Comparison of ENCODE assay signal across 38 mouse cellular contexts in the genomic region with DNA sequence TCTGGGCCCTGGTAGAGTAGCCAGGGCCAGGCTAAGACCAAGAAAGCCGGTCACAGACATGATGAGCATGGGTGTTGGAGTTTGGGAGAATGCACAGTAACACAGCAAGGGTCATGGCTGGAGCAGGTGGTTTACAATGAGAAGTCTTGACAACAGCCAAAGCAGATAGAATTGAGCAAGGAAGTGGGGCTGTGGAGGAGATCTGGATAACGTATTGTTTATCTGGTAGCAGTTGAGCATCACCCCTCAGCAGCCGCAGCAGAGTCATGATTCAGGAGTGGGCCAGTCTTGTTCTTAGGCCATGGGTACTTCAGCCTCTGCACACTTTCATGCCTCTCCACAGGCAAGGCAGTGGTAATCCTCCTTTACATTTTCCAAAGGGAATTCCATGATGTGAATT. TPM values are rescaled to one million over a fixed set of nuclear protein-coding genes. Genes with fewer than 3 reads are reported as not detected.
"Had no signal": no experiment of that assay in that cellular context is flagged by ENCODE, and none has a peak within 500 bp of the region (broad histone marks: within the 10 kb centered on the region; RNA-seq: fewer than 3 reads in every experiment).

No protein-coding gene starts in this region.

- H3K4me1 ChIP-seq: embryonic facial prominence, embryonic 12.5 days; embryonic facial prominence, embryonic 13.5 days; embryonic facial prominence, embryonic 15.5 days; forebrain, embryonic 10.5 days; forebrain, embryonic 12.5 days; forebrain, embryonic 13.5 days; forebrain, embryonic 15.5 days had no signal

- DNase-seq: cerebellum, adult 8-10 months; cerebellum, adult 9-10 months; cerebellum, adult 9-11 months; cerebellum, postnatal 10 days; cerebellum, postnatal 14 days; cerebellum, postnatal 36 days; embryo, embryonic 11 days; forebrain, postnatal 0 days; gastrocnemius, adult 2 months; gastrocnemius, postnatal 10 days; gastrocnemius, postnatal 14 days; gastrocnemius, postnatal 25 days; gastrocnemius, postnatal 36 days; heart, adult 11 months; heart, adult 18-20 months; heart, adult 2 months had no signal

- H3K4me3 ChIP-seq: embryonic facial prominence, embryonic 10.5 days; embryonic facial prominence, embryonic 12.5 days; embryonic facial prominence, embryonic 13.5 days; embryonic facial prominence, embryonic 15.5 days; erythroblast, embryonic 14.5 days; forebrain, embryonic 10.5 days; forebrain, embryonic 12.5 days; forebrain, embryonic 13.5 days; forebrain, embryonic 15.5 days; gastrocnemius, adult 2 months; heart, adult 2 months had no signal

- H3K27ac ChIP-seq: embryonic facial prominence, embryonic 10.5 days; embryonic facial prominence, embryonic 12.5 days; embryonic facial prominence, embryonic 13.5 days; embryonic facial prominence, embryonic 15.5 days; forebrain, embryonic 10.5 days; forebrain, embryonic 12.5 days; forebrain, embryonic 13.5 days; forebrain, embryonic 15.5 days; gastrocnemius, adult 2 months; heart, adult 2 months had no signal

- H3K27me3 ChIP-seq: embryonic facial prominence, embryonic 12.5 days; embryonic facial prominence, embryonic 13.5 days; embryonic facial prominence, embryonic 15.5 days; forebrain, embryonic 12.5 days; forebrain, embryonic 13.5 days; forebrain, embryonic 15.5 days had no signal

- H3K9me3 ChIP-seq: embryonic facial prominence, embryonic 10.5 days; embryonic facial prominence, embryonic 12.5 days; embryonic facial prominence, embryonic 13.5 days; embryonic facial prominence, embryonic 15.5 days; forebrain, embryonic 10.5 days; forebrain, embryonic 12.5 days; forebrain, embryonic 13.5 days; forebrain, embryonic 15.5 days had no signal

- H3K36me3 ChIP-seq: embryonic facial prominence, embryonic 10.5 days; embryonic facial prominence, embryonic 12.5 days; embryonic facial prominence, embryonic 13.5 days; embryonic facial prominence, embryonic 15.5 days; forebrain, embryonic 10.5 days; forebrain, embryonic 12.5 days; forebrain, embryonic 15.5 days had no signal

- H3K9ac ChIP-seq: embryonic facial prominence, embryonic 12.5 days; embryonic facial prominence, embryonic 13.5 days; embryonic facial prominence, embryonic 15.5 days; forebrain, embryonic 12.5 days; forebrain, embryonic 13.5 days; forebrain, embryonic 15.5 days; forebrain, postnatal 0 days had no signal

RNA-seq across cellular contexts. Expression of gene 4930583I09Rik, which starts 25.1 kb away (rescaled TPM):
- total RNA-seq: common myeloid progenitor, adult 5-6 weeks; forebrain, postnatal 0 days; gastrocnemius, adult 2 months; gastrocnemius, adult 8-10 months; gastrocnemius, postnatal 10 days; gastrocnemius, postnatal 14 days; gastrocnemius, postnatal 25 days; gastrocnemius, postnatal 36 days; gastrocnemius, postnatal 4 days; granulocyte monocyte progenitor cell, adult 5-6 weeks; heart, adult 18-20 months; heart, adult 2 months; heart, adult 8-10 months had no signal
- polyA plus RNA-seq: cortical plate, adult 2 months; embryonic facial prominence, embryonic 10.5 days; embryonic facial prominence, embryonic 11.5 days; embryonic facial prominence, embryonic 12.5 days; embryonic facial prominence, embryonic 13.5 days; embryonic facial prominence, embryonic 14.5 days; embryonic facial prominence, embryonic 15.5 days; erythroblast, embryonic 14.5 days; forebrain, embryonic 10.5 days; forebrain, embryonic 11.5 days; forebrain, embryonic 12.5 days; forebrain, embryonic 13.5 days; forebrain, embryonic 14.5 days; forebrain, embryonic 15.5 days; forebrain, embryonic 16.5 days; forebrain, postnatal 0 days; frontal cortex, adult 2 months; gonadal fat pad, adult 2 months; heart, adult 2 months had no signal
